Mouse (Mus musculus): ENCODE results near the gene Pfkfb1.

The Pfkfb1 gene

GRCm38 (mm10) chrX:150677505-150677904 is 89.5 kb downstream of the Pfkfb1 start:
- DNase-seq (ENCODE audit: low read depth, low spot score) = no peak

All from WW6 (cell line).